Mouse (Mus musculus): Measurements from ENCODE around the gene Gm20894.
"Not testable (repeated sequence)": the region's sequence is repeated elsewhere in the genome, so short reads cannot be mapped to it uniquely, and the experiment has no call there.

Gene Gm20894

DNA sequence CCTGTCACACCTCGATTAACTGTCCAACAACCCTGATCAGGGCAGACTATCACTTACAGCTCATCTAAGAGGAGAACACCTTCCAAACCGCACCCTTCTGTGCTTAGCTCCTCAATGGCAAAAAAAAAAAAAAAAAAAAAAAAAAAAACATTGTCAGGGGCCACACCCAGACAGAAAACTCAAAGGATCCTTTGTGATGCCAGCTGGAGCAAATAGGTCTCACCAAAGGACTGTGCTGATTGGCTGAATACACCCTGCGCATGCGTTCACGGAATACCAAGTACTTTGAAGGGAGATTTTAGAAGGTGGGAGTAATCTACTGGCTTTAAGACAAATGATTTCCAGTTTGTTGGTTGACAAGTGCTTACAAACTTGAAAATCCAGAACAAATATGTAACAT lies at the start of gene Gm20894:
Gm20894 (minus strand) TSS at position 101 of the 400 bp plus-strand sequence.
- not testable (repeated sequence) for DNase-seq (ENCODE audit: low spot score)

Data from MN1 (cell line).